Mouse (Mus musculus) intestine, embryonic 16.5 days (tissue): Measurements from ENCODE around the gene Ankrd23. TPM values are rescaled to one million over a fixed set of nuclear protein-coding genes. Genes with fewer than 3 reads are reported as not detected.
A peak's percentile ranks its signal among the peaks of the same experiment; 100 is the strongest.

Source experiments
- ATAC-seq: fragments of 200-750 bp; cut with Nextera tagmentation; 2 replicates; pipeline ENCODE4 v1.8.0; 2017; ENCODE audit warnings: moderate TSS enrichment, moderate library complexity
- H3K27ac ChIP-seq: fragments of 300-500 bp; sonication (generic); 2 replicates; pipeline ENCODE4 v1.5.1; 2014; ENCODE audit warnings: mild to moderate bottlenecking, low read length
- H3K27me3 ChIP-seq: fragments of 300-500 bp; sonication (generic); replicated peaks from 2 replicates; pipeline ENCODE4 v1.6.1; 2014; ENCODE audit warnings: low read length, control low read depth, mixed read lengths; ENCODE audit not compliant: control insufficient read depth, insufficient read depth
- H3K36me3 ChIP-seq: fragments of 300-500 bp; sonication (generic); 2 replicates; pipeline ENCODE4 v1.6.1; 2014; ENCODE audit warnings: low read length, control low read depth; ENCODE audit not compliant: control insufficient read depth, insufficient read depth
- H3K4me1 ChIP-seq: fragments of 300-500 bp; sonication (generic); 2 replicates; pipeline ENCODE4 v1.6.1; 2014; ENCODE audit warnings: low read length, control low read depth, mixed read lengths; ENCODE audit not compliant: control insufficient read depth, insufficient read depth
- H3K4me2 ChIP-seq: fragments of 300-500 bp; sonication (generic); 2 replicates; pipeline ENCODE4 v1.6.1; 2014; ENCODE audit warnings: low read depth, low read length, control low read depth
- H3K4me3 ChIP-seq: fragments of 300-500 bp; sonication (generic); 2 replicates; pipeline ENCODE4 v1.5.1; 2014; ENCODE audit warnings: mild to moderate bottlenecking, low read length
- H3K9ac ChIP-seq: fragments of 300-500 bp; sonication (generic); 2 replicates; pipeline ENCODE4 v1.6.1; 2014; ENCODE audit warnings: low read depth, low read length
- H3K9me3 ChIP-seq: fragments of 300-500 bp; sonication (generic); 2 replicates; pipeline ENCODE4 v1.6.1; 2016; ENCODE audit warnings: low read length, control low read depth; ENCODE audit not compliant: control insufficient read depth
- WGBS: fragments of 180-500 bp; shearing (Covaris S2); extraction: QIAGEN DNeasy Blood & Tissue Kit; methylation state at CpG from one replicate; pipeline ENCODE4 v1.1.7; 2014; 5-methylcytosine and 5-hydroxymethylcytosine counted together
- polyA plus RNA-seq: library from polyadenylated mRNA; unstranded; fragments of >200 nt; fragmentation: Nextera tagmentation; extraction: Ambion mirVana; gene quantifications from 2 replicates; pipeline ENCODE4 v1.2.1, GENCODE M21; 2015

Gene Ankrd23
- polyA plus RNA-seq, 1 experiment from 2014 or later, result 14.6 TPM

GRCm38 (mm10) chr1:36566425-36566824 lies 29.7 kb upstream of the Ankrd23 start:
- Histone ChIP-seq H3K27me3 (no peaks in the 10 kb centered on the region), H3K4me3 (no peak overlapping the region), H3K9ac (no peak overlapping the region), H3K4me1 (peaks cover 30% of the 10 kb centered on the region), H3K9me3 (no peaks in the 10 kb centered on the region), H3K27ac (no peak overlapping the region), H3K4me2 (no peak overlapping the region), H3K36me3 (no peaks in the 10 kb centered on the region)
- no peak for ATAC-seq
- WGBS, result 36% methylated on average over 2 of the region's 2 CpGs

GRCm38 (mm10) chr1:36564101-36564500 lies 27.4 kb upstream of the Ankrd23 start:
- no peak overlapping the region for H3K4me2 ChIP-seq
- ATAC-seq, result no peak
- H3K9ac ChIP-seq, result no peak overlapping the region
- no peaks in the 10 kb centered on the region for H3K27me3 ChIP-seq
- H3K4me3 ChIP-seq, result no peak overlapping the region
- WGBS, result 60% methylated on average over 6 of the region's 6 CpGs
- no peak overlapping the region for H3K27ac ChIP-seq
- peaks cover 19% of the 10 kb centered on the region for H3K4me1 ChIP-seq
- no peaks in the 10 kb centered on the region for H3K36me3 ChIP-seq
- H3K9me3 ChIP-seq, result no peaks in the 10 kb centered on the region

- no peak overlapping the region for H3K27ac ChIP-seq
Observed at GRCm38 (mm10) chr1:36563632-36564031, 26.9 kb upstream of the Ankrd23 start.

GRCm38 (mm10) chr1:36563197-36563596 lies 26.5 kb upstream of the Ankrd23 start:
- Histone ChIP-seq H3K4me2 (no peak overlapping the region), H3K4me3 (no peak overlapping the region), H3K27ac (no peak overlapping the region; the same call in 1 of the 2 replicates), H3K27me3 (no peaks in the 10 kb centered on the region), H3K36me3 (no peaks in the 10 kb centered on the region), H3K4me1 (peaks cover 22% of the 10 kb centered on the region), H3K9me3 (no peaks in the 10 kb centered on the region), H3K9ac (no peak overlapping the region)
- ATAC-seq, result no peak
- WGBS, result 84% methylated on average over 2 of the region's 2 CpGs

More at GRCm38 (mm10) chr1:36563632-36564031, 26.9 kb upstream of the Ankrd23 start:
- 71% methylated on average over 4 of the region's 4 CpGs for WGBS
- Histone ChIP-seq H3K9me3 (no peaks in the 10 kb centered on the region), H3K4me2 (no peak overlapping the region), H3K4me1 (peaks cover 21% of the 10 kb centered on the region), H3K27me3 (no peaks in the 10 kb centered on the region), H3K4me3 (no peak overlapping the region), H3K9ac (no peak overlapping the region), H3K36me3 (no peaks in the 10 kb centered on the region)
- ATAC-seq, result no peak

- 67% methylated on average over 4 of the region's 4 CpGs for WGBS
- H3K4me3 ChIP-seq, result no peak overlapping the region
- ATAC-seq, result no peak
Observed at GRCm38 (mm10) chr1:36562388-36562787, 25.7 kb upstream of the Ankrd23 start.

GRCm38 (mm10) chr1:36560903-36561302 lies 24.2 kb upstream of the Ankrd23 start:
- no peak overlapping the region for H3K27ac ChIP-seq

More at GRCm38 (mm10) chr1:36562388-36562787, 25.7 kb upstream of the Ankrd23 start:
- peaks cover 18% of the 10 kb centered on the region for H3K4me1 ChIP-seq
- H3K27ac ChIP-seq, result no peak overlapping the region
- H3K36me3 ChIP-seq, result no peaks in the 10 kb centered on the region
- no peaks in the 10 kb centered on the region for H3K27me3 ChIP-seq
- H3K9me3 ChIP-seq, result no peaks in the 10 kb centered on the region
- H3K4me2 ChIP-seq, result no peak overlapping the region
- no peak overlapping the region for H3K9ac ChIP-seq

GRCm38 (mm10) chr1:36559888-36560287 lies 23.2 kb upstream of the Ankrd23 start:
- 68% methylated on average over 5 of the region's 5 CpGs for WGBS
- Histone ChIP-seq H3K27ac (no peak overlapping the region), H3K4me3 (no peak overlapping the region), H3K27me3 (no peaks in the 10 kb centered on the region), H3K36me3 (no peaks in the 10 kb centered on the region), H3K4me2 (no peak overlapping the region), H3K4me1 (peaks cover 29% of the 10 kb centered on the region), H3K9ac (no peak overlapping the region), H3K9me3 (no peaks in the 10 kb centered on the region)
- no peak for ATAC-seq

More at GRCm38 (mm10) chr1:36560903-36561302, 24.2 kb upstream of the Ankrd23 start:
- Histone ChIP-seq H3K27me3 (no peaks in the 10 kb centered on the region), H3K36me3 (no peaks in the 10 kb centered on the region), H3K4me3 (no peak overlapping the region), H3K9me3 (no peaks in the 10 kb centered on the region), H3K4me1 (peaks cover 18% of the 10 kb centered on the region), H3K4me2 (no peak overlapping the region), H3K9ac (no peak overlapping the region)
- ATAC-seq, result no peak
- 58% methylated on average over 6 of the region's 6 CpGs for WGBS

- peak overlapping the region; percentile 86; the same call in 1 of the 2 replicates for H3K4me2 ChIP-seq
- 37% methylated on average over 4 of the region's 4 CpGs for WGBS
- H3K9me3 ChIP-seq, result no peaks in the 10 kb centered on the region
- no peaks in the 10 kb centered on the region for H3K36me3 ChIP-seq
- peak overlapping the region; percentile 89; the same call in 1 of the 2 replicates for H3K4me3 ChIP-seq
- H3K27me3 ChIP-seq, result no peaks in the 10 kb centered on the region
- H3K27ac ChIP-seq, result no peak overlapping the region
- peaks cover 34% of the 10 kb centered on the region for H3K4me1 ChIP-seq
- ATAC-seq, result no peak
- no peak overlapping the region for H3K9ac ChIP-seq
Observed at GRCm38 (mm10) chr1:36559256-36559655, 22.6 kb upstream of the Ankrd23 start.

GRCm38 (mm10) chr1:36558031-36558993 lies 21.6 kb upstream of the Ankrd23 start, which contains the start of gene Sema4c:
Gene Sema4c (minus strand): TSS chr1:36558349.
- peaks cover 40% of the 10 kb centered on the region for H3K4me1 ChIP-seq
- H3K9me3 ChIP-seq, result no peaks in the 10 kb centered on the region
- H3K4me2 ChIP-seq, result peak within 1 kb of the TSS; percentile 86
- peak; percentile 57 for ATAC-seq
- peak within 1 kb of the TSS; percentile 89 for H3K4me3 ChIP-seq
- peak within 1 kb of the TSS; percentile 98 for H3K27ac ChIP-seq
- 2% methylated on average over 65 of the region's 69 CpGs for WGBS
- H3K27me3 ChIP-seq, result no peaks in the 10 kb centered on the region
- peaks cover 9% of the 10 kb centered on the region for H3K36me3 ChIP-seq
- H3K9ac ChIP-seq, result peak within 1 kb of the TSS; percentile 94
